Mouse (Mus musculus) left cerebral cortex, postnatal 14 days (tissue): ENCODE data around the gene Hvcn1. TPM values are rescaled to one million over a fixed set of nuclear protein-coding genes. Genes with fewer than 3 reads are reported as not detected.

Source experiments
- DNase-seq, 2 experiments: peaks; one replicate each; pipeline ENCODE4 v3.0.0; 2021 to 2022; ENCODE audit warnings: low spot score in 2 of 2, mixed read lengths in 1 of 2
- intact Hi-C: fragments of 180-260 bp; cut with DNase I; formaldehyde crosslinking; loops from one replicate; pipeline ENCODE4 v1.15.1; 2025
- total RNA-seq, 2 experiments: library from RNA; stranded (reverse); gene quantifications; 2 replicates each; pipeline ENCODE4 v1.2.3; 2021

Hvcn1 gene
- total RNA-seq, 2 experiments from 2014 or later: 2.0 to 2.4 TPM

DNA sequence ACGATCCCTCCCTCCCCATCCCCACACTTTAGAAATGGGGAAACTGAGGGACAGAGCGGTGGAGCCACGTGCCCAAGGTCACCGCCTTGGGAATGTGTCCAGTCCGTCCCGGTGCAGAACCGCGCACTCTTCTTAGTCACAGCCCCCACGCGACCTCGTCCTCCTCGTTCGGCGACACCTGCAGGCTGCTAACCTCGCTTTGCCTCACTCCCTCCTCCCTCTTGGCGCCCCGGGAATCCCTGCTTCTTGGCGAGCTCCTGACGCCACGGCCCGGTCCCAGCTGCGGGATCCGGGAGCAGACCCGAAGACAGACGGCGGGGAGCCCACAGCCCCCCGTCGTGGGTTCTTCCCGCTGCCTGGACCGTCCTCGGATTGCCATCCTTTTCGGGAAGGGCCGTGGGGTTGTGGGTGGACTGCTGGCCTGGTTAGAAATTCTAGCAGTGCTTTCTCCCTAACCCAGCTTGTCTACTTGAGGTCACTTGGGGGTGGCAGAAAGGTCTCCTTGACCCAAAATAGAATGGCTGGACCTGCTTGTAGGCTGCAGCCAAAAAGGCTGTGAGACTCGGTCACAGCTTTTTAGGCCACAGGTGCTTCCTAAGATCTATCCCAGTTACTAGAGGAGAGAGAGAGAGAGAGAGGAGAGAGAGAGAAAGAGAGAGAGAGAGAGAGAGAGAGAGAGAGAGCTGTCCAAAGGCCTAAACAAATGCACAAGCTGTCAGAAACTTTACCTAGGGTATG lies 78.6 kb downstream of the Hvcn1 start:
- intact Hi-C loops: no loop called here

DNA sequence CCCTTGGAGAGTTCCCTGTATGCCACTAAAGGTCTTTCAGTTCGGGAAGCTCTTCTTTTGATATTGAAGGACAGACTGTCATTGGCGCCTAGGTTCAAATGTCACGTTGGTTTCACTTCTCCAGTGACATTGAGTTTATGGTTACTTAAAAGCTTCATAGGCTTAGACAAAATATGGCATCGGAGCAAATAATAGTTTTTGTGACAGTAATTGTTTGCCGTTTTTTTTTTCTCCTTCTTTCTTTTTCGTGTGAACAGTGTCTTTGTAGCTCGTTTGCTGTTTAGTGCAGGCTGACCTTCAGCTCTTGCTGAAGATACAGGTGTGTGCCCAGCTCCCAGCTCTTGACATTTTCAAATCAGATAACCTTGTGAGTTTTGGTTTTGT lies 79.2 kb downstream of the Hvcn1 start:
- intact Hi-C loops: no loop called here
- no peak for DNase-seq

More for the DNA sequence above, 78.6 kb downstream of the Hvcn1 start:
- peak; percentile 34 to 38 for DNase-seq

DNA sequence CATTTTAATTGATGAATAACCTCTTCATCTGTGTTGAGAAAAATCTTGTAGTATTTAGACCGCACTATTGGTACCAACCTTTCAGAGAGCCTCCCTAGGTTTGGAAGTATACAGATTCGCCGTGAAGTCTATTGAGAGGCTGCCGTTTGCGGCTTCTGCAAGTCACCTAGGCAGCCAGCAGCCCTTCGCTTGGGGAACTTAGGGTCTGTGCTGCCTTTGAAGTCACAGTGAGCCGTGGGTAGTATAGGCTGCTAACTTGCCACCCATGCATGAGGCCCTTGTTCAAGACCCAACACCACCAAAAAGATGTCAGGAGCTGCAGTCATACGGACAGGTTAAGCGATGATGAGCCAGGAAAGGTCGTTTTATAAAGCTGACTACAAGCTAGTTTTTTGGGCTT lies 79.6 kb downstream of the Hvcn1 start:
- no peak for DNase-seq
- intact Hi-C loops: no loop called here

DNA sequence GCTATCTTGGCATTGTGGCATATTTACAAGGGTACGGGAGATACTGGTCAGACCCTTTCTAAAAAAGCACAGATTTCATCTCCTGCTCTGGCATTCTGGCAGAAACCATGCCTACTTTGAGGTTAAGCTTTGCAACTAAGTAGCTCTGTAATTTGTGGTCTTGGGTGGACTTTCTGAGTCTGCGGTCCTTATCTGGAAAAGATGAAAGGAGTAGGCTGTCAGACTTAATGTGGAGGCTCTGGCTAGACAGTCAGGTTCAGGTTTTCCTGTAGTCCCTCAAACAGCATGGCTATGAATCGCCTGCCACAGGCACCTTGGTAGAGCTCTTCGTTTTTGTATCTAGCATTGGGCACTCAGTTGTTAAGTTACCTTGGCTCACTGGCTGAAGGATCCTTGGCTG lies 80.4 kb downstream of the Hvcn1 start:
- DNase-seq: no peak
- intact Hi-C loops: no loop called here

DNA sequence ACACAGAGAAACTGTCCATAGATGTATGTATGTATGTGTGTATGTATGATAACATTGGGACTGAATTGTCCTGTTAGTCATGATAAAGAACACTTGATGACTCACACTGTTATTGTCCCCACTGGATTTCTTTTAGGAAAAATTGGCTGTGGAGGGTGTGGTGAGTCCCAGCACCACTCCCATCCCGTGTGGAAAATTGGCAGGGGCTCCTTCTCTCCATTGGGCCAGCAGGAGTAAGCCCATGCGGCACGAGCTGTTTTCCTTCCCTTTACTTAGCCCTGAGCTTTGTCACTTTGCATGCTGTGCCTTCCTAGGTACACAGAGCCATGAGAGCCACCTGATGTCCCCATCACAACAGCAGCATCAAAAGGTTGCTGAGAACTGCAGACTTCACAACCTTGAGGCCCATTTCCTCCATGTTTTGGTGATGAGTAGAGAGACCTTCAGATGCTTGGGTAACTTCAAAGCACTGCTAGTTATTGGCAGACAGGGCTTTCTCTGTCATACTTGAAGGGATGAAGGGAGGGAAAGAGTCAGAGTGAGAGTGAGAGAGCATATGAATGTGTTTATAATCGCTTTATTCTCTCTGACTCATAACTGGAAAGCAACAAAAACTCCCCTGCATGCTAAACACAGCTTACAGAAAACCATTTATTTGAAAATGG lies 81.7 kb downstream of the Hvcn1 start:
- DNase-seq: no peak
- intact Hi-C loops: no loop called here

DNA sequence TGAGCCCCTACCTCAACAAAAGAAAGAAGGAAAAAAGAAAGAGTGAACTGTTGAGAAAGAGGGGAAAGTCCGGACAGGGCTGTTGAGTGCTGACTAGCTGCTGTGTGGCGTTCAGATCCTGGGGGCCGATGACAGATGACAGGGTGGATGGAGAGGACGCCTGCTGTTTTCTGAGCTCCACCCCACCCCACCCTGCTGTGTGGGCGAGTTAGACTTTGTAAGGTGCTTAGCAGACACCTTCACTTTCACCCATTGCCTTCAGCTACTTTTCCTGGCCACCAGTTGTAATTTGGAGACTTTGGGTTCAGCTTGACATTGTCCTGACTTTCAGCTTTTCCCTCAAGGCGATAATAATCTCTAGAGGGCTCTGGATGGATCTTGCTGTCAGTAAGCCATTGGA lies 84.5 kb downstream of the Hvcn1 start:
- no peak for DNase-seq
- intact Hi-C loops: no loop called here

Other genes starting within 250 kb of the Hvcn1 start
- gene Cux2, start 156.7 kb upstream of the Hvcn1 start, total RNA-seq: 100 to 1,000 TPM; 204 to 256 TPM
- gene Myl2, start 105.9 kb upstream of the Hvcn1 start, total RNA-seq: 1 to 10 TPM; 1.3 to 2.0 TPM
- under 1 TPM in 1 of 2 experiments, not detected in 1; 0.24 TPM for gene Ccdc63, start 66.0 kb upstream of the Hvcn1 start, total RNA-seq
- gene Ppp1cc, start 48.5 kb upstream of the Hvcn1 start, total RNA-seq: 100 to 1,000 TPM; 161 to 170 TPM
- gene Tctn1, start 57.7 kb downstream of the Hvcn1 start, total RNA-seq: 10 to 100 TPM; 10.4 to 12.1 TPM
- 10 to 100 TPM; 30.4 to 31.9 TPM for gene Pptc7, start 77.6 kb downstream of the Hvcn1 start, total RNA-seq
- 1 to 10 TPM; 3.0 to 3.7 TPM for gene Rad9b, start 147.4 kb downstream of the Hvcn1 start, total RNA-seq
- gene Vps29, start 147.6 kb downstream of the Hvcn1 start, total RNA-seq: 100 to 1,000 TPM; 200 to 203 TPM
- 10 to 100 TPM; 23.4 to 25.7 TPM for gene Gpn3, start 165.1 kb downstream of the Hvcn1 start, total RNA-seq
- 10 to 100 TPM; 74.2 to 77.6 TPM for gene Fam216a, start 165.6 kb downstream of the Hvcn1 start, total RNA-seq
- 100 to 1,000 TPM; 250 to 273 TPM for gene Arpc3, start 185.1 kb downstream of the Hvcn1 start, total RNA-seq
- 10 to 100 TPM; 29.5 to 31.2 TPM for gene Anapc7, start 214.9 kb downstream of the Hvcn1 start, total RNA-seq